Mouse (Mus musculus) thymus, postnatal 14 days (tissue): ENCODE results near the gene Tmco4.

ENCODE experiments used
- DNase-seq: peaks from one replicate; pipeline ENCODE4 v3.0.0; 2021

Tmco4 gene

DNA sequence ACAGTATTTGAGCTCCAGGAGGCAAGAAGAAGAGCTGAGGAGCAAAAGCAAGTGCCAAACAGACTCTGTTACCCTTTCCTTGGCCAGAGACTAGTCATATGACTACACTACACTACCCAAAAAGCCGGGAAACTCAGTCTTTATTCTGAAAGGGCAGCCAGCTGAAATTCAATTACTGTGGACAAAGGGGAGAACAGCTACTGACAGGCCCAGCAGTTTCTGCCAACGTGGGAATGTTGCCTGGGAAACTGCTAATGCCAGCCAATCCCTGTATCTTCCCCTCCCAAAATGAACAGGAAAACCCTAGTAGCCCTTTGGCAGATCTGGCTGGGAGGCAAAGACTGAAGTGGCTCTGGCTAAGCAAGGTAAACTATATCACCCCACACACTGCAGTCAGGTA is 51.7 kb downstream of the Tmco4 start:
- DNase-seq, result no peak

DNA sequence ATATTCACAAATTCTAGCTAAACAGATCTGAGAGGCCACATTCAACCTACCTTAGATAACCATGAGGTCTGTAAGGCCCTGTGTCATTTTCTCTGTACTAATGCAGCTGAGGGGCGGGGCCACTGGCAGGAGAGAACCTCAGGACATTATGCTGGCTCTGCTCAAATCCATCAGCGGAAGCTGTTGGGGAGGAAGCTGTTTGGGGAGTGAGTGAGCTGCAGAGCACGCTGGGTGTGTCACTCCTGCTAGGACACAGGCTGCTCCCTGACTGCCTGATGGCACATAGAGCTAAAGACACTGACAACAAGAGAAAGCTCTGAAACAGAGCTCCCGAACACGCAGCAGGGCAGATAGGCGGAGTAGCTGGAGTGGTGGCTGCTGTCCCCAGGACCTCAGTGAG is 58.0 kb downstream of the Tmco4 start:
- no peak for DNase-seq

DNA sequence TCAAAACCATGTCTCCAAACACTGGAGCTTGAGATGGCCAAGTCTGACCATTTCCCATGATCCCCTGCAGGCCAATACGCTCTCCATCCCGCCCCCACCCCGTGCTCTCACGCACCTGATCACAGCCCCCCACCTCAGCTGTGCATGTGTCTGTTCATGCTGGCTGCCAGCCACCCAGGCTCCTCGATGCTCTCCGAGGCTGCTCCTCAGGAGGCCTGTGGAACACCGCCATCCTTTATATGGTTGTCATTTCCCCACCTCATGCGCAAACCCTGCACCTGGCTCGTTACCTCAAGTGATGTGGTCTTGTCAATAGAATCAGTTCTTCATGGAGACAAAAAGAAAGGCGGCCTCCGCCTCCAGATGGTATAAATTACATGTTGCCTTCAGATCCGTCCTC is 59.8 kb downstream of the Tmco4 start:
- DNase-seq, result no peak

DNA sequence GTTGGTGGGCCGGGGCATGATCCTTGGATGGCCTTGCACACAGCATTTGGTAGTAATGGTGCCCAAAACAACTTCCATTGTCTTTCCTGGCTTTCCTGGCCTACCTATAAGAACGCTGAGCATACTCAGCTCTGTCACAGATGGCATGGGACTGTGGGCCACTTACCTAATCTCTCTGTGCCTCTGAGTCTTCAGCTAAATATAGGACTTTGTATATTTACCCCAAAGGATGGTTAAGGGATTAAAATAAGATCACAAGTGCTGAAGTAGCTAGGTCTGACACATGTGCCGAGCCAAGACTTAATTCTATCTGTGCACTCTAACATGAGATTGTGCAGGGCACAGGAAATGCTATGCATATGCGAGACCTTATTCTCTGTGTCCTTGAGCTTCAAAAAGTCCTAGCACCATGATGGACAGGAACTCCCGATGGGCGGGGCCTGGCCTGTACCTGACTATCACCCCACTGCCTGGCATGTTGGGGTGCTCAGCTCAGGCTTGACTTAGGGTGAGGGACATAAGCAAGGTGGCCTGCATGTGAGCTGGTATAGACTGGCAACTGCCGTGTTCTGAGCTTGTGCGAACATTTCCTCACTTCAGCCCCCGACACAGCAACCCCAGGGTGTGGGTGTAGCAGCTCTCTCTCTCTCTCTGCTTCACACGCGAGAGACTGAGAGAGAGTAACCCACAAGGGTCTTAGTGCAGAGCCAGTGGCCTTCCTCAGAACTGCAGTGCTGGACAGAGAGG is 60.7 kb downstream of the Tmco4 start:
- no peak for DNase-seq

DNA sequence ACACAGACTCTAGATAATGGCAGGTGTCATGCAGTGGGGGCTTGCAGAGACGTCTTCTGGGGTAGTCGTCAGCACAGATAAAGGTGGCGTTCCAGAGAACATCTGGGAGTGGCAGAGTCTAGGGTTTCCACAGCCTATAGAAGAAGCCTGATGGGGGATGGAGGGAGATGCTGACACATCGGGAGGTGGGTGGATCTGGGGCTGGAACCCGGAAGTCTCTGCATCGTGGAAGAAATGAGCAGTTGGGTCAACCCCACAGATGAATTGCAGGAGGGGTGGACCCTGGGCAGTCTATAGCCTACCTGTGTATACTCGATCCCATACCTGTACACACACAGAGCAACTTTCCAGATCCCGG is 61.3 kb downstream of the Tmco4 start:
- no peak for DNase-seq

DNA sequence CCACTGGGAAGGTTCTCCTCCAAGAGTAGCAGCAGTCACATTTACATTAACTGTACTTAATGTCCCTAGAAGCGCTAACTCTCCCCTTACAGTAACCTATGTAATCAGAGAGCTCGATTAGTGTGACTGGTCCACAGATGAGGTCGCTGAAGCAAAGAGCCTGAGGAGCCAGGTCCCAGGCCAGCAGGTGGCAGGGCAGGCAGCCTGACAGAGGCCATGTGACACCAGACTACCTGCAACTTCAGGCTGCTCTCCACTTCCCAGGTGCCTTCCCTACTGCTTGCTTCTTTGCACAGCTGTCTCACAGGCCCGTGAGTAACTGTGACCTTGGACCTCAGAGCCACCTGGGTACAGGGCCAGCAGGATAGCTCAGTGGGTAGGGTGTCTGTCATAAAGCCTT is 61.9 kb downstream of the Tmco4 start:
- no peak for DNase-seq

DNA sequence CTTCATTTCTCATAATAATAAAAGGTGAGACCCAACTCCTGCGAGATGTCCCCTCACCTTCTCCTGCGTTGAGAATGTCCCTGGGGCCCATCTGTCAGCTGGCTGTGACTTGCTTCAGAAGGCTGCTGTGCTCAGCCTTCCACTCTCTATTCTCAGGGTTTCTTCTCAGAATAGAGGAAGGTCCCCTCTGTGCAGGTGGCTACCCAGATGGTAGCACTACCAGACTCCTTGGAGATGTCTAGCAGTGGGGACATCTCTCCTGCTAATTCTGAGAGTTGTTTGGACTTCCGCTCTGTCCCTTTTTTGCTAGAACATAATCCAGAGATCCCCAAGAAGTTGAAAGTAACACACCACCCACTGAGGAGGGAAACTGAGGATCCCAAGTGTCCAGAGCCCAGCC is 62.3 kb downstream of the Tmco4 start:
- DNase-seq, result no peak

DNA sequence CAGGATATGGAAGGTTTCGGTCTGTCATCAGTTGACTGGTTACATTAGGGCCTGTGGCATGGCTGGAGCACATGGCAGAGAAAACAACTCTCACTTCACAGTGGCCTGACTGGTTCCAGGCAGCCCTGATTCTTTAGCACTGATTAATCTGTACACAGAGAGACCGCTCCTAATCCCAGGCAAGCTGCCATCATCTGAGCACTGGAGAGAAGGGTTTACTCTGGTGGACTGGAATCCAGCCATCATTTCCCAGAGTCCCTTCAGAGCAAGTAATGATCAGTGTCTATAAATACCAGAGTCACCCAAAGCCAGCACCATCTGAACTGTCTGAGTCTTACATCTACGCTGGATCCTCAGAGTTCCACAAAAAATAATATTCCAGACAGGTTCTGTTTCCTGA is 63.1 kb downstream of the Tmco4 start:
- no peak for DNase-seq

DNA sequence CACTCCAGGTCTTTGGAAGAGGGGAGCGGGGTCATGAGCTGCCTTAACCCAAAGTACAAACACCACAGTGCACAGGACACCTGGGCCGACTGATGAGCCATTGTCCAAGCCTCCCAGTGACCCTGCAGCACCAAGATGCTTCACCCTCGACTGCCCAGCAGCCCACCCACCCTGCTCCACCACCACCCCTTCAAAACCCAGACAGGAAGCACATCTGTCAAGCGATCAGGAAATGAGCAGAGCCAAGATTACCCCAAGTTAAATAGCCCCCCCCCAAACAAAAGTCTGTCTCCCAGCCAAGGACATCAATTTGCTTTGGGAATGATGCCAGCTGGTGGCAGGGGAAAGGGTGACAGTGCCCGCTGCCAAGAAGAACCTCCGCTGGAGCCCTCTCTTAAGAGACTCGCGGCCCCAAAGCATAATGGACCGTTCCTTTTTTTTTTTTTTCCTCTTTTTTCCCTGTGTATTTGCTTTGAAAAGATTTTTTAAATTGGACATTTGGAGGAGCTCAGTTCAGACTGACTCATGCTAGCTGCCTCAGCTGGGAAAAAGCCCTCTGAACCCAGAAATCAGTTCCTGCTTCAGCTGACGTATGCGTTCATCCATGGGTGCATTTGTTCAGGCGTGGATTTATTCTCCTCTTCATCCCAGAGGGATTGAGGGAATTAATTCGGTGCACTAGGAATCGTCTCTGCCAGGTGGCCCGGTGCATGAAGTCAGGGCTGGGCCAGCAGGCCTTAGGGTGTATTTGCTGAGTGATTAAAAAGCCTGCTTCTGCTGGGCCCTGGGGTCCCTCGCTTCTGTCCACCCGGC is 65.3 kb downstream of the Tmco4 start:
- no peak for DNase-seq

DNA sequence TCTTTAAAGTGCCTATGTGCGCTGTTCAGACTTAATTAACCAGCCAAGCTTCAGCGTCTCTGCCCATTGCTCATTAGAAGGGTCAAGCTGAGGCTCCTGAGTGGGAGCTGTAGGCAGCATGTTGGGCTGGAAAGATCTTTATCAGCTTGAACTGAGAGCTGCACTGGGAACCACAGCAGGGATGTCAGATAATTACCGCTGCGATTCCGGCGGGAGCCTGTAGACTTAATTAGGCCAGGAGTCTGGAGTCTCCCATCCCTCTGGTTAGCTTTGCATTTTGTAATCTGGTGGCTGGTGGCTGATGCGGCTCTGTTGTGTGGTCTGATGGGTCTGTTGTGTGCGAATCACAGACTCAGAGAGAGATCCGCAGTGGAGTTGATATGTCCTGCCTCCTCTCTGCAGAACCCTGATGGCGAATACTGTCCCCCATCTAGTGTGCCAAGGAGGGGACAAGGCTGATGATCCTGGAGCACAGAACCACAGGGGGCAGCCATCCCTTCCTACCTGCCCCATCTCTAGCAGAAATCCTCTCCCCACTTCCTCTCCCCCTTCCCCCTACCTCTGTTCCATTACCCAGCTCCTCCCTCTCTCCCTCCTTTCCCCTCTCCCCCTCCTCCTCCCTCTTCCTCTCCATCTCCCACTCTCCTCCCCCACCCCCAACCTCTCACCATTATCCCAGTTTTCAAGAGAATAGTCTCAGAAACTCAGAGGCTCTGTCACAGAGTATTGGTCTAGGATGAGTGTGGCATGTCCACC is 67.6 kb downstream of the Tmco4 start:
- DNase-seq, result no peak

DNA sequence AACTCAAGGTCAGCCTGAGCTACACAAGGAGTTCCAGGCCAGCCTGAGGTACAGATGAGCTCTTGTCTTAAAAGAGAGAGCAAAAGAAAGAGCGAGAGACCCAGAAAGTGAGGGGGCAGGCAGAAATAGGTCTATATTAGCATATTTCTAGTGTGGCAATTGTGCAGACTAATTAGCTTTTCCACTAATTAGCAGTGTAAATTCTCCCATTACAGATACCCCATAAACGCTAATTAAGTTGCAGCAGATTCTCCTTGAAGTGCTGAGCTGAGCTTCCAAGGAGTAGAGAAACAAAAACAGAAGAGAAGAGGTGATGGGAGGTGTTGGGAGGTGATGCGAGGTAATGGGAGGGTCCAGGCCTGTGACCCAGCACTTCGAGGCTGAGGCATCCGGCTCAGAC is 69.9 kb downstream of the Tmco4 start:
- no peak for DNase-seq

DNA sequence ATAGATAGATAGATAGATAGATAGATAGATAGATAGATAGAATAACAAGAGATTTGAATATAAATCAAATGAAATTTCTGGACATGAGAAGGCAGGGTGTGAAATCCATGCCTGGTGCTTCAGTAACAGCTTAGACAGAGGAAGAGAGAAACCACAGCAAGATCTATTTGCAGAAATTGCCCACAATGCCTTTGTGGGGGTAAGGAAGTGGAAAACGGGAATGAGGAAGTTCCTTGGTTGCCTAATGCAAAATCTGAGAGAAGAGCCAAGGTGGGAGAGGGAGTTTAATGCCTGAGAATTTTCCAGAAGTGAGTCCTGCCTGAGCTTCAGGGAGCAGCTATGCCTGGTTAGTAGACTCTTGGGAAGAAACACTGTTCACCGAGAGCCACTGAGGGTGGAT is 70.9 kb downstream of the Tmco4 start:
- DNase-seq, result no peak

DNA sequence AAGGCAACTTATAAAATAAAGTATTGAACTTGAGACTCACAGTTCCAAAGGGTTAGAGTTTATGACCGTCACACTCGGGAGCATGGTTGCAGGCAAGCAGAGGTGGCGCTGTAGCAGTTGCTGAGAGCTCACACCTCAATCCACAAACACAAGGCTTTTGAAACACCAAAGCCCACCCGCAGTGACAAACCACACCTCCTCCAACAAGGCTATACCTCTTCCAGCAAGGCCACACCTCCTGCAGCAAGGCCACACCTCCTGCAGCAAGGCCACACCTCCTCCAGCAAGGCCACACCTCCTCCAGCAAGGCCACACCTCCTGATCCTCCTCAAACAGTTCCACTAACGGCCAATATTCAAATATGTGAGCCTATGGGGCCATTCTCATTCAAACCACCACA is 71.9 kb downstream of the Tmco4 start:
- no peak for DNase-seq

DNA sequence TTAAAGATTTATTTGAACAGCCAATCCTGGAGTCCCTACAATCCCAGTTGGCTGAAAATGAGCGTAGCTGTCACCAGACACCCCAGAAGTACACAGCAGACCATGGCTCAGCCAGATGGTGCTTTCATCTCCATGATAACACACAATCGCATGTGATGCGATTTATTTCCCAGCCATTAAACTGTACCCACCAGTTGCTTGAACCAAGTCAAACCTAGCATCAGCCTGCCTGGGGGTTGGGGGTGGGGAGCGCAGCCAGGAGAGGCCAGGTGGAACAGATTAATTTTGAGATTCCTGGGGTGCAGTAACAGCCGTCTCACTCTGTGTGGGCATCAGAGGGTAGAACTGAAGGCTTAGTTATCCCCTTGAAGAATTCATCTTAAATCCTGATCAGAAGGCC is 73.7 kb downstream of the Tmco4 start:
- DNase-seq, result no peak

DNA sequence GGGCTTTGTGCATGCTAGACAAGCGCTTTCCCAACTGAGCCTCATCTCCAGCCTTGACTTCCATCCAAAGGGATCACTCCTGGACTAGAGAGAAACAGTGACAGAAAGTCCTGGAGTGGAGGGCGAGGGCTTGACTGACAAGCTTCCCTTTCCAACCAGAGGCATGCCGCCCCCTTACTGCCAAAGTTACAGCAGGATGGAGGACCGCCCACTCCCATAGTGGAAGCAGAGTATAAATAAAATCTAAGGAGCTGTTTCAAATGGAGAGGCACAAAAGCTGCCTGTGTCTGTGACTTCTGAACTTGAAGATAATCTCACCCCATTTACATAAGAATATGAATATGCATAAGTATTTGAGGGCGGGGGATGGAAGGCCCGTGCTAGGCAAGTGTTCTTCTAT is 75.8 kb downstream of the Tmco4 start:
- no peak for DNase-seq

DNA sequence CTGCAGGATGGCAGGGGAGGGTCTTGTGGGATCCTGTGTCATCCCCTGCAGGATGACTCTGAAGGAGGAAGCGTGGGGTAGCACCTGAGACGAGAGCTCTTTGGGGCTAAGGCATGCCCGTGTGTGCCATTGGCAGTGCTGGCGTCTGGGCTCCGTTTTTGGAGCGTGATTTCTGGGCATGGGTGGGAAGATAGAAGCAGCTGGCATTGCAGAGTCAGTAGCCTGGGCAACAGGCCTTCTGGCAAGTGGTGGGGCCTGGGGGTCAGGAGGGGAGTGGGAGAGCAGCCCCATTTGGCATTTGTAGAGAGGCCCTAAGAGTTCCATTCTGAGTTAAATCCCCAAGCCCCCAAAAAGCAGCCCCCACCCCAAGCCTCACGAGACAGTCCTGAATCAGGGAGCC is 80.1 kb downstream of the Tmco4 start:
- no peak for DNase-seq

DNA sequence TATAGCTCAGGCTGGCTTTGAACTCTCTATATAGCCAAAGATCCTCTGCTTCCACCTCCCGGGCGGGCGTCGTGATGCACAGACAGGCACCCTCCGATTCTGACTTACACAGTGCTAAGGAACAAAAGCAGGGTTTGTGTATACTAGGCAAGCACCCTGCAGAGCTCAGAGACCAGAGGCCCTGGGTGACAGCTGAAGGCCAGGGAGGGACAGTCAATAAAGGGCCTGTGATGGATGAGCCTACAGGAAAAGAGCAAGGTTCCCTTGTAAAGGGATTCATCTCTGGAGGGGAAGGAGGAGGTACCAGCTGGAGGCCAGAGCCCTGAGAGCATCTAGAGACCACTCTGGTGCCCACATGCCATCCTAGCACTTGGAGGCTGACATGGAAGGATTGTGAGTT is 80.7 kb downstream of the Tmco4 start:
- DNase-seq, result no peak

DNA sequence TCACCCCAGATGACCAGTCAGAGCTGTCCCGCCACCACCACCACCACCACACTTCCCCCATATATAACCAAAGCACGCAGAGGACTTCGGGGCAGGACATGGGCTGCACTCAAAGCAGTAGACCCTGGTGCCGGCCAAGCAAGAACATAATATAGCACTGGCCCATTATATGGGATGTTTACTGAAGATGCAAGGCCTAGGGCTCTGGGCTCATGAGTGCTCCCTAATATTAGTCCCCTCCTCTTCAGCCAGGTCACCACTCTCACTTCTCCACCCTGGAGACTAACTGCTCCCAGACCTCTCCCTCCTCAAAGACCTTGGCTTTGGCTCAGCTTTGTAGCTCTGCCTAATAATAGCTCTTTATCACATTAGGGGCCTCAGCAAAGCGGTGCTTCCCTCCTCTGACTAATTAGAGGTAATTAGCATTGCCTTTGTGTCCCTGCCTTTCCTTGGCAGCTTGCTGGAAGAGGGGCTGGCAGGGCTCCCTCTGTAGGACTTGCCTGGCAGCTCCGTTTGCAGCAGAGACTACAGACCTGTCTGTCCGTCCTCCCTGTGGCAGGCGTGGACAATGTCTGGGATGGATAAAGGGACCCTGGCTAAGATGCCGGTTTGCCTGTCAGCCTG is 81.7 kb downstream of the Tmco4 start:
- no peak for DNase-seq

DNA sequence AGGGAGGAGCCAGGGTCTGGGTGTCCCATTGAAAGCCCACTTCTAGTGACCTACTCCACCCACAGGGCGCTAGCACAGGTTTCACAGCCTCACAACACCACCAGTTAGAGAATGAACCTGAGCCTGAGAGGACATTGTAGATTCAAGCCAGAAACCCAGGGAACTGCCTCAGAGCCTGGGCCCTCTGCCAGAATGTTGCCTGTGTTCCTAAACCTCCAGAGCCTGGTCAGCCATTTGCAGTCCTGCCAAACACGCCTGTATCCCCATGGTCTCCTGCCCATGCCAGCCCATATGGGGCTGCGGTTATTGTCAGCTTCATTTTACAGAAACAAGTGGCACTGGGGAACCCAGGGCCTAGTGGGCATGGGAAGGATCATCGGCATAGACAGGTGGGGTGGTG is 82.6 kb downstream of the Tmco4 start:
- no peak for DNase-seq

DNA sequence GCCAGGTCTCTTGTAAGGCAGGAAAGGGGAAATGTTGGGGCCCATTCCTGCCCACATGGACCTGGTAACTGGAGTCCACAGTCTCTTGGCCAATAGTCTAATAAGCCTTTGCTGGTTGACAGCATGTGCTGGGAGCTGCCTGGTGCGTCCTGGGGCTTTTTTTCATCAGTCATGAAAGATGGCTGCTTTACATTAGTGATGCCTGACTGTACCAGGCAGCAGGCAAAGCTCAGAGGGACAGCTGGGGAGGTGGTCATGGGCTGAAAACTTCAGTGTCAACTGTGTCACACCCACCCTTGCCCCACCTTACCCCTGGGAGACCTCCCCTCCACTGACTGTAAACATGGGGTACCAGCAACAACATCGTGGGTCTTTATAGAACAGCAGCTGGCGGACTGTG is 83.1 kb downstream of the Tmco4 start:
- DNase-seq, result no peak

DNA sequence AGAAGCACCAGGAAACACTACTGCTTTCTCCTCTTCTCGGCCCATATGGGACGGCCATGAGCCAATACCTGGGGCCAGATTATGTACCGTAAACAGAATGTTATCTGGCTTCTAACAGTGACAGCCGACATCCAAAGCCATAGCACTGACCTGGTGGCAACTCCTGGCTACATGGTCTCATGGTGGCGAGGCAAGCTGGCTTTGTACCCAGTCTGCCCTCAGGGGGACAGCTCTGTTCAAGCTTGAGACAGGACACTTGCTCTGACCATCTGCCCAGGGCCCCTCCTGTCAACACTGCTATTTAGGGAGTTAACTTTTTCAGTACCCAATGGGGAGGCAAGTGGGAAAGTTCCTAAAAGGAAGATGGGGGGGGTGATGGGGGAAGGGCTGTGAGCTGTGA is 84.6 kb downstream of the Tmco4 start:
- DNase-seq, result no peak

DNA sequence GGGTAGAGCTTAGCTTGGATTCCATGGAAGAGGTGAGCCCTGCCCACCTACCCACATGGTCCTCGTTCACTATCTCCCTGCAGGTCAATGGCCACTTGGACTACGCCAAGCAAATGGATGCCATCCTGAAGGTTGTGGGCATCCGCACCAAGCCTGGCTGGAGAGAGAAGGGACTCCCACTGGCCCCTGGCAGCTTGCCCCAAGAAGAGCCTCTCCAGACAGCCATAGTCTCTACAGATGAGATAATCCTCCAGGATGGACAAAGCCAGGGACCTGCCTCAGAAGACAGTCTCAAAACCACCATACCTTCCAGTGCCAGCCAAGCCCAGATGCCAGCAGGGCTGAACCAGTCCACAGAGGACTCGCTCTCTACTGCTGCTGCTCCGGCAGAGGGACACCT is 85.3 kb downstream of the Tmco4 start:
- no peak for DNase-seq

DNA sequence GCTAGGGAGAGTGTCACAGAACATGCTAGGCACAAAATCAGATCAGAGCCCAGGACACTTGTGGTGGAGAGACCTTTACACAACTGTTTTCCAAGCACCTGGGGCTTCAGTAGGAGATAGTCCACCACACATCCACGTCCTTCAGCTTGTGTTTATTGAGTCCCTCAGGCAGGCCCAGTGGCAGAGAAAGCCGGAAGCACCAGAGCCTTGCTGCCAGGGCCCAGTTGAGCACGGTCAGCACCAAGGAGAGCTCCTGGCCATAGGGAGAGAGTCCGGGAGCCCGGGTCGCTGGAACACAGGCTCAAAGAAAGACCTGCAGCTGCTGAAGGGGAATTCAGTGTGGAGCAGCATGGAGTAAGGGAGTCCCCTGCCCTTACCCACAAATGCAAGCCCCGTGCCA is 86.9 kb downstream of the Tmco4 start:
- no peak for DNase-seq

DNA sequence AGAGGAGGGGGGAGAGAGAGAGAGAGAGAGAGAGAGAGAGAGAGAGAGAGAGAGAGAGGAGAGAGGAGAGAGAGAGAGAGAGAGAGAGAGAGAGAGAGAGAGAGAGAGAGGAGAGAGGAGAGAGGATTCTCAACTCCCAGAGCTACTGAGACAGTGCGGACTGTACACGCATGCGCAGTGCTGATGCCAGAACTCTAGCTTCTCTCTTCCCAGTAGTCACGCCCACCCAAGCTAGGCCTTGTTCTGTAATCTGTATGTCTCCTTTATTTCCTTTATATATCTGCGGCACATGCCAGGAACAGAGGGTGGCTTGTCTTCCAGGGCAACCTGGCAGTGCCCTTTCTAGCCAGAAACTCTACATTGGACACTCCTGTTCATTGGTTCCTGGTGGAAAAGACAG is 92.1 kb downstream of the Tmco4 start:
- DNase-seq, result no peak
